Mouse (Mus musculus) stomach, embryonic 16.5 days (tissue): ENCODE measurements around the gene Gm7030. TPM values are rescaled to one million over a fixed set of nuclear protein-coding genes. Genes with fewer than 3 reads are reported as not detected.
A peak's percentile ranks its signal among the peaks of the same experiment; 100 is the strongest.
"Not testable (repeated sequence)": the region's sequence is repeated elsewhere in the genome, so short reads cannot be mapped to it uniquely, and the experiment has no call there.

Experiments used
- ATAC-seq: fragments of 200-750 bp; cut with Nextera tagmentation; 2 replicates; pipeline ENCODE4 v1.8.0; 2017; ENCODE audit warnings: moderate number of reproducible peaks, moderate TSS enrichment; ENCODE audit not compliant: insufficient read depth, low FRiP score
- H3K27ac ChIP-seq: fragments of 300-500 bp; sonication (generic); 2 replicates; pipeline ENCODE4 v1.5.1; 2014; ENCODE audit warnings: low read length
- H3K27me3 ChIP-seq: fragments of 300-500 bp; sonication (generic); 2 replicates; pipeline ENCODE4 v1.6.1; 2014; ENCODE audit warnings: low read length, control low read depth, mixed read lengths; ENCODE audit not compliant: control insufficient read depth, insufficient read depth
- H3K36me3 ChIP-seq: fragments of 300-500 bp; sonication (generic); 2 replicates; pipeline ENCODE4 v1.6.1; 2014; ENCODE audit warnings: low read length; ENCODE audit not compliant: control insufficient read depth, insufficient read depth
- H3K4me1 ChIP-seq: fragments of 300-500 bp; sonication (generic); 2 replicates; pipeline ENCODE4 v1.6.1; 2014; ENCODE audit warnings: low read length, control low read depth, mixed read lengths; ENCODE audit not compliant: control insufficient read depth, insufficient read depth
- H3K4me2 ChIP-seq: fragments of 300-500 bp; sonication (generic); 2 replicates; pipeline ENCODE4 v1.6.1; 2014; ENCODE audit warnings: low read depth, low read length, mixed read lengths
- H3K4me3 ChIP-seq: fragments of 300-500 bp; sonication (generic); replicated peaks from 2 replicates; pipeline ENCODE4 v1.5.1; 2014; ENCODE audit warnings: mild to moderate bottlenecking, low read length
- H3K9ac ChIP-seq: fragments of 300-500 bp; sonication (generic); 2 replicates; pipeline ENCODE4 v1.6.1; 2014; ENCODE audit warnings: low read length
- H3K9me3 ChIP-seq: fragments of 300-500 bp; sonication (generic); replicated peaks from 2 replicates; pipeline ENCODE4 v1.6.1; 2016; ENCODE audit warnings: low read length, control low read depth; ENCODE audit not compliant: control insufficient read depth
- WGBS: fragments of 180-500 bp; shearing (Covaris S2); extraction: QIAGEN DNeasy Blood & Tissue Kit; methylation state at CpG from one replicate; pipeline ENCODE4 v1.1.7; 2014; 5-methylcytosine and 5-hydroxymethylcytosine counted together
- polyA plus RNA-seq: library from polyadenylated mRNA; unstranded; fragments of >200 nt; fragmentation: Nextera tagmentation; extraction: Ambion mirVana; gene quantifications from 2 replicates; pipeline ENCODE4 v1.2.1, GENCODE M21; 2015

Gene Gm7030
- polyA plus RNA-seq, 1 experiment from 2014 or later, result 0.34 TPM

GRCm38 (mm10) chr17:36091933-36092332 lies 37.3 kb downstream of the Gm7030 start:
- not testable (repeated sequence) for H3K4me2 ChIP-seq, H3K36me3 ChIP-seq, H3K4me3 ChIP-seq, H3K9me3 ChIP-seq, H3K27me3 ChIP-seq, H3K9ac ChIP-seq, H3K4me1 ChIP-seq, H3K27ac ChIP-seq, ATAC-seq
- no CpG with 5 or more reads among the region's 2 CpGs for WGBS

GRCm38 (mm10) chr17:36085976-36086375 lies 43.2 kb downstream of the Gm7030 start:
- 48% methylated on average over 1 of the region's 1 CpGs for WGBS

GRCm38 (mm10) chr17:36083870-36084451 lies 45.3 kb downstream of the Gm7030 start:
- Histone ChIP-seq H3K27me3 (peaks cover 7% of the 10 kb centered on the region; the same call in 1 of the 2 replicates), H3K36me3 (no peaks in the 10 kb centered on the region), H3K9me3 (no peaks in the 10 kb centered on the region), H3K9ac (peak overlapping the region; percentile 63), H3K4me1 (no peaks in the 10 kb centered on the region; the same call in 1 of the 2 replicates), H3K4me2 (peak overlapping the region; percentile 99), H3K27ac (no peak overlapping the region), H3K4me3 (peak overlapping the region; percentile 60)
- ATAC-seq, result peak; percentile 50; the same call in 1 of the 2 replicates
- WGBS, result under 1% methylated on average over 41 of the region's 42 CpGs

More at GRCm38 (mm10) chr17:36085976-36086375, 43.2 kb downstream of the Gm7030 start:
- H3K27me3 ChIP-seq, H3K9me3 ChIP-seq, ATAC-seq, H3K27ac ChIP-seq, H3K4me1 ChIP-seq, H3K9ac ChIP-seq, H3K4me3 ChIP-seq, H3K36me3 ChIP-seq, H3K4me2 ChIP-seq: not testable (repeated sequence)

GRCm38 (mm10) chr17:36083266-36083869 lies 45.9 kb downstream of the Gm7030 start:
- 2% methylated on average over 46 of the region's 46 CpGs for WGBS
- H3K9ac ChIP-seq, result peak overlapping the region; percentile 63
- no peak overlapping the region for H3K27ac ChIP-seq
- peak; percentile 77 for ATAC-seq
- H3K4me2 ChIP-seq, result peak overlapping the region; percentile 99
- H3K9me3 ChIP-seq, result no peaks in the 10 kb centered on the region
- H3K27me3 ChIP-seq, result peaks cover 7% of the 10 kb centered on the region; the same call in 1 of the 2 replicates
- peak overlapping the region; percentile 60 for H3K4me3 ChIP-seq
- no peaks in the 10 kb centered on the region; the same call in 1 of the 2 replicates for H3K4me1 ChIP-seq
- no peaks in the 10 kb centered on the region for H3K36me3 ChIP-seq

GRCm38 (mm10) chr17:36082519-36083232 lies 46.5 kb downstream of the Gm7030 start:
- H3K36me3 ChIP-seq, ATAC-seq, H3K9me3 ChIP-seq, H3K9ac ChIP-seq, H3K4me1 ChIP-seq, H3K27ac ChIP-seq, H3K27me3 ChIP-seq: not testable (repeated sequence)
- Histone ChIP-seq H3K4me3 (peak overlapping the region; percentile 60), H3K4me2 (peak overlapping the region; percentile 99)
- 37% methylated on average over 4 of the region's 6 CpGs for WGBS

- H3K9me3 ChIP-seq, H3K27me3 ChIP-seq, H3K4me3 ChIP-seq, ATAC-seq, H3K9ac ChIP-seq, H3K4me1 ChIP-seq, H3K27ac ChIP-seq, H3K36me3 ChIP-seq, H3K4me2 ChIP-seq: not testable (repeated sequence)
Measured at GRCm38 (mm10) chr17:36081901-36082300, 47.3 kb downstream of the Gm7030 start.

GRCm38 (mm10) chr17:36060829-36061228 lies 68.4 kb downstream of the Gm7030 start:
- Histone ChIP-seq H3K4me2 (no peak overlapping the region), H3K4me1 (no peaks in the 10 kb centered on the region), H3K9ac (no peak overlapping the region), H3K36me3 (no peaks in the 10 kb centered on the region), H3K27ac (no peak overlapping the region), H3K4me3 (no peak overlapping the region), H3K27me3 (no peaks in the 10 kb centered on the region), H3K9me3 (no peaks in the 10 kb centered on the region)
- WGBS, result 28% methylated on average over 2 of the region's 2 CpGs
- no peak for ATAC-seq
